Mouse (Mus musculus) E14TG2a.4 (cell line): ENCODE data around the gene Mtus2.

Source experiments
- H3K27me3 ChIP-seq: 2 replicates; pipeline ENCODE4 v1.6.1; 2014; ENCODE audit warnings: low read length, control low read depth; ENCODE audit not compliant: insufficient read depth
- H3K36me3 ChIP-seq: 2 replicates; pipeline ENCODE4 v1.6.1; 2014; ENCODE audit warnings: low read length, control low read depth; ENCODE audit not compliant: insufficient read depth
- H3K4me1 ChIP-seq: replicated peaks from 2 replicates; pipeline ENCODE4 v1.6.1; 2014; ENCODE audit warnings: low read depth, low read length, control low read depth
- H3K4me3 ChIP-seq: replicated peaks from 2 replicates; pipeline ENCODE4 v1.5.1; 2014; ENCODE audit warnings: mild to moderate bottlenecking, low read length
- H3K9me3 ChIP-seq: 2 replicates; pipeline ENCODE4 v1.6.1; 2014; ENCODE audit warnings: low read length, control low read depth
- CTCF ChIP-seq: conservative IDR thresholded peaks from 2 replicates; pipeline ENCODE4 v1.5.1; 2014; ENCODE audit warnings: low read length
- NANOG ChIP-seq: IDR thresholded peaks from 2 replicates; pipeline ENCODE4 v1.6.1; 2014; ENCODE audit warnings: borderline replicate concordance, low read length, mixed read lengths
- POU5F1 ChIP-seq: IDR thresholded peaks from 2 replicates; pipeline ENCODE4 v1.6.1; 2014; ENCODE audit warnings: low read length, borderline replicate concordance

Gene Mtus2

GRCm38 (mm10) chr5:148180590-148181307 is 223.6 kb downstream of the Mtus2 start:
- H3K36me3 ChIP-seq: peaks cover 9% of the 10 kb centered on the region; the same call in 1 of the 2 replicates
- no peak overlapping the region for H3K4me3 ChIP-seq
- H3K27me3 ChIP-seq: no peaks in the 10 kb centered on the region
- H3K9me3 ChIP-seq: peaks cover 46% of the 10 kb centered on the region
- TF ChIP-seq NANOG (no peak), CTCF (peak; percentile 85)
- peaks cover 17% of the 10 kb centered on the region for H3K4me1 ChIP-seq

- no peak overlapping the region for H3K4me3 ChIP-seq
- peaks cover 9% of the 10 kb centered on the region; the same call in 1 of the 2 replicates for H3K36me3 ChIP-seq
- TF ChIP-seq NANOG (no peak), POU5F1 (no peak), CTCF (no peak)
- no peaks in the 10 kb centered on the region for H3K27me3 ChIP-seq
- H3K9me3 ChIP-seq: peaks cover 45% of the 10 kb centered on the region
- H3K4me1 ChIP-seq: peaks cover 17% of the 10 kb centered on the region
Measured at GRCm38 (mm10) chr5:148181308-148181630, 224.1 kb downstream of the Mtus2 start.

GRCm38 (mm10) chr5:148181901-148182300 is 224.8 kb downstream of the Mtus2 start:
- H3K36me3 ChIP-seq: peaks cover 8% of the 10 kb centered on the region; the same call in 1 of the 2 replicates
- H3K27me3 ChIP-seq: no peaks in the 10 kb centered on the region
- no peak overlapping the region for H3K4me3 ChIP-seq
- peaks cover 17% of the 10 kb centered on the region for H3K4me1 ChIP-seq
- peaks cover 39% of the 10 kb centered on the region for H3K9me3 ChIP-seq
- TF ChIP-seq POU5F1 (no peak), NANOG (no peak), CTCF (no peak)

GRCm38 (mm10) chr5:148185898-148186297 is 228.8 kb downstream of the Mtus2 start:
- Histone ChIP-seq H3K4me1 (peaks cover 15% of the 10 kb centered on the region), H3K27me3 (no peaks in the 10 kb centered on the region), H3K4me3 (no peak overlapping the region), H3K9me3 (peaks cover 11% of the 10 kb centered on the region), H3K36me3 (no peaks in the 10 kb centered on the region)
- TF ChIP-seq CTCF (peak; percentile 42), NANOG (no peak)

GRCm38 (mm10) chr5:148191416-148191815 is 234.3 kb downstream of the Mtus2 start:
- Histone ChIP-seq H3K27me3 (peaks cover 2% of the 10 kb centered on the region; the same call in 1 of the 2 replicates), H3K9me3 (no peaks in the 10 kb centered on the region), H3K4me1 (peaks cover 9% of the 10 kb centered on the region), H3K36me3 (no peaks in the 10 kb centered on the region), H3K4me3 (no peak overlapping the region)
- TF ChIP-seq CTCF: no peak
- no peak for TF ChIP-seq POU5F1
- no peak for TF ChIP-seq NANOG

- H3K9me3 ChIP-seq: peaks cover 4% of the 10 kb centered on the region
Measured at GRCm38 (mm10) chr5:148211831-148212230, 254.7 kb downstream of the Mtus2 start.

GRCm38 (mm10) chr5:148216786-148217185 is 259.7 kb downstream of the Mtus2 start:
- Histone ChIP-seq H3K4me1 (no peaks in the 10 kb centered on the region), H3K27me3 (peaks cover 5% of the 10 kb centered on the region; the same call in 1 of the 2 replicates), H3K36me3 (no peaks in the 10 kb centered on the region), H3K4me3 (no peak overlapping the region), H3K9me3 (peaks cover 10% of the 10 kb centered on the region)
- TF ChIP-seq POU5F1 (no peak), CTCF (no peak), NANOG (no peak)

More at GRCm38 (mm10) chr5:148211831-148212230, 254.7 kb downstream of the Mtus2 start:
- Histone ChIP-seq H3K4me3 (no peak overlapping the region), H3K36me3 (no peaks in the 10 kb centered on the region), H3K27me3 (no peaks in the 10 kb centered on the region), H3K4me1 (peaks cover 7% of the 10 kb centered on the region; the same call in 1 of the 2 replicates)
- TF ChIP-seq POU5F1 (no peak), NANOG (no peak), CTCF (no peak)

- Histone ChIP-seq H3K27me3 (peaks cover 8% of the 10 kb centered on the region; the same call in 1 of the 2 replicates), H3K9me3 (peaks cover 5% of the 10 kb centered on the region; the same call in 1 of the 2 replicates)
- TF ChIP-seq POU5F1 (no peak), CTCF (no peak), NANOG (no peak)
Measured at GRCm38 (mm10) chr5:148222898-148223297, 265.8 kb downstream of the Mtus2 start.

GRCm38 (mm10) chr5:148224004-148224403 is 266.9 kb downstream of the Mtus2 start:
- Histone ChIP-seq H3K4me1 (no peaks in the 10 kb centered on the region), H3K27me3 (peaks cover 8% of the 10 kb centered on the region; the same call in 1 of the 2 replicates), H3K36me3 (no peaks in the 10 kb centered on the region), H3K4me3 (no peak overlapping the region), H3K9me3 (peaks cover 5% of the 10 kb centered on the region; the same call in 1 of the 2 replicates)
- TF ChIP-seq CTCF: no peak
- TF ChIP-seq NANOG: no peak
- TF ChIP-seq POU5F1: no peak

More at GRCm38 (mm10) chr5:148222898-148223297, 265.8 kb downstream of the Mtus2 start:
- no peaks in the 10 kb centered on the region for H3K4me1 ChIP-seq
- H3K36me3 ChIP-seq: no peaks in the 10 kb centered on the region
- no peak overlapping the region for H3K4me3 ChIP-seq
